Mouse (Mus musculus): Measurements from ENCODE around the gene Nxpe4.

- TF ChIP-seq CTCF (IDR thresholded peaks at IDR 0.05; ENCODE audit: extremely low read depth, insufficient read length, insufficient replicate concordance, low read depth, low read length): no peak
- TF ChIP-seq POLR2A (IDR thresholded peaks at IDR 0.05; ENCODE audit: low read depth, low read length): no peak
These were observed 132.9 kb downstream of the Nxpe4 start for GRCm38 (mm10) chr9:48294754-48295153.
